Mouse (Mus musculus): ENCODE data around the gene Oaz2.

Oaz2 gene

DNA sequence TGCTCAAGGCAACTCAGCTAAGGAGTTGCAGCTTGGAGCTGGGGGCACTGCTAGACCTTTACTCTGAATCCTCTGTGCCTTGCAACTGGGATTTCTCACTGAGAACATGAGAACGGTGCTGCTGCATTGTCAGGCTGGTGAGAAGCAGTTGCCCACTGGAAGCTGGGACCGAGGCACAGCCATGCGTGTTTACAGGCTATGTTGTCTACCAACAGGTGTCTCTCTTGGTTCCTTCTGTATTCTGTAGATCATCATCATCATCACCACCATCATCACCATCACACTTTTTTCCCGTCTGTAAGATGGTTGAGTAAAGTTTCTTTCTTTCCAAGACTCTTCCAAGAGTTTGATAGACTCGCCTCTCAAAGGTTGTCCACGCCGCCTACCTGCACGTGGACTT is at the start of gene Oaz2:
Oaz2 (plus strand) TSS at position 301 of the 400 bp plus-strand sequence.
- TF ChIP-seq GATA4 (IDR thresholded peaks at IDR 0.05; ENCODE audit: insufficient replicate concordance, low read length) = no peak

DNA sequence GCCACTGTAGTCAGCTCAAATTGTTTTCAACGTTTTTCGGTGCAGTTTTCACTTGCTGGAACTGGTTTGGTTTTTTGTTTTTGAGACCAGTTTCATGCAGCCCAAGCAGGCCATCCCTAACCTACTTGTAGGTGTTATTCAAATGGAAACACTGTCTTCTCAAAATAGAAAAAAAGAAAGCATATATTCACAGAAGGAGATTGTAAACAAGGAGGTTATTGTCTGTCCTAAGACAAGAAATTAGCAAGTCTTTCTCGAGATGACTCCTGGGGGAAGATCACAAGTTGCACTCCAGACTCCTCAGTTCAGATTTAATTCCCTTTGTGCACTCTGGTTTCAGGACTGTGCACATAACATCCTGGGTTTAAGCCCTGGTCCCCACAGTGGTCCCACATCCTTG is 48.5 kb upstream of the Oaz2 start:
- no peak for TF ChIP-seq GATA4 (IDR thresholded peaks at IDR 0.05; ENCODE audit: insufficient replicate concordance, low read length)

DNA sequence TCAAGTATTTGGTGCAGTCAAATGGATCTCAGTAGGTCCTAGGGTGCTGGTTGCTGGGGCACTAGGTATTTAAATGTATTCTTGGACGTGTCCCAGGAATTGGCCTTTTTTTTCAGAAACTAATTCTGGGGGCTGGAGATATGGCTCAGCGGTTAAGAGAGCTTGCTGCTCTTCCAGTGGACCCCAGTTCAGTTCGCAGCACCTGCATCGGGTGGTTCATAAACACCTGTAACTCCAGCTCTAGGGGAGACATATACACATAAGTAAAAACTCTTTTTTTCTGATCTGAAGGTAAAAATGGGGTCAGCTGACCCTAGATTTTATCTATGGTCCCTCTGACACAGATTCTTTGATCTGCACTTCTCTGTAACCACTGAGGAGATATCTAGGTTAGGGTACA is 46.6 kb upstream of the Oaz2 start:
- TF ChIP-seq GATA4 (IDR thresholded peaks at IDR 0.05; ENCODE audit: insufficient replicate concordance, low read length) = no peak

DNA sequence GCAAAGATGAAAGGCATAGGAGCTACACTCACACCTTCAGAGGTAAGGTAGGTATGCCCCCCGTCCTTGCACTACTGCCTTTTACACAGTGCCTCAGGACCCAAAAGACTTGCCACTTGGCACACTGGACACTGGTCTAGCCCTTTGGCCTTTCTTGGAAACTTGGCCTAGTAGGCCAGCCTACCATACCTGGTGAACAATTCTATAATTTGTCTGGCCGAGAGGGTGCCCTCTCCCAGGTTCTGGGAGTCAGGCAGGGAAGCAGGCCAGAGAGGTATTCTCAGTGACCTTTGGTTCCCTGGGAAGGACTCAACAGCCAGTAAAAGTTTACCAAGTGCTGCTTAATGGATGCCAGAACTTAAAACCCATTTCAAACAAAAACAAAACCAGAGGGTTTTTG is 46.1 kb upstream of the Oaz2 start:
- no peak for TF ChIP-seq GATA4 (IDR thresholded peaks at IDR 0.05; ENCODE audit: insufficient replicate concordance, low read length)

DNA sequence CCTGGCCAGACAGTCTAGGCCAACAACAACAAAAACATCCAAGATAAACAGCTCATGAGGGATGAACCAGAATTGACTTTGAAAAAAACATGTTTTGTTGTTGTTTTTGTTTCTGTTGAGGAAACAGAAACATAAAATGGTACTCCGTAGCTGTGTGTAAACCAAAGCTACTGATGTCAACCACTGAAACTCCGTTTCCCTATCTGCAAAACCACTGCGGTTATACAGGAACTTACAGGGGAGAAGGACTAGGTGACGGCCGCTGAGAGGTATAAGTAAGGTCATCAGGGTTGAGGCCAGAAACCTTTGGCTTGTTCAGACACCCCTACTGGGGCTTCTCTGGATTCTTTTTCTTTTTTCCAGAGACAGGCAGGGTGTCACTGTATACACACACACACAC is 45.0 kb upstream of the Oaz2 start:
- TF ChIP-seq GATA4 (IDR thresholded peaks at IDR 0.05; ENCODE audit: insufficient replicate concordance, low read length) = no peak

DNA sequence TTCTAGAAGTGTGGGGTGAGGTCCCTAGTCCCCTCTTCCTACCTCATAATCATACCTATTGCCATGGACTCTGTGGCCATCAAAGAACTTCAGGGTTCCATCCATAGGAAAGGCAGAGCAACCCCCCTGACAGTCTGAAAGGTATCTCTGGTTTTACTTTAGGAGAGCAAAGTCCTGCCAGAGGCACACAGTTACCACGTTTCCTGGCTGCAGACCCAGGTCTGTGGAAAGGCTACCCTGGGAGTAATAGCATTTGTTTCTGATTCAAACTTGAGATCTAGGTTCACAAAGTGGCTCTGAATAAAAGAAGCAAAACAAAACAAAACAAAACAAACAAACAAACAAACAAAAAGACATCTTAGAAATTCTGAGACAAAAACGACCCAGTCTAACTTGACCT is 43.5 kb upstream of the Oaz2 start:
- no peak for TF ChIP-seq GATA4 (IDR thresholded peaks at IDR 0.05; ENCODE audit: insufficient replicate concordance, low read length)

DNA sequence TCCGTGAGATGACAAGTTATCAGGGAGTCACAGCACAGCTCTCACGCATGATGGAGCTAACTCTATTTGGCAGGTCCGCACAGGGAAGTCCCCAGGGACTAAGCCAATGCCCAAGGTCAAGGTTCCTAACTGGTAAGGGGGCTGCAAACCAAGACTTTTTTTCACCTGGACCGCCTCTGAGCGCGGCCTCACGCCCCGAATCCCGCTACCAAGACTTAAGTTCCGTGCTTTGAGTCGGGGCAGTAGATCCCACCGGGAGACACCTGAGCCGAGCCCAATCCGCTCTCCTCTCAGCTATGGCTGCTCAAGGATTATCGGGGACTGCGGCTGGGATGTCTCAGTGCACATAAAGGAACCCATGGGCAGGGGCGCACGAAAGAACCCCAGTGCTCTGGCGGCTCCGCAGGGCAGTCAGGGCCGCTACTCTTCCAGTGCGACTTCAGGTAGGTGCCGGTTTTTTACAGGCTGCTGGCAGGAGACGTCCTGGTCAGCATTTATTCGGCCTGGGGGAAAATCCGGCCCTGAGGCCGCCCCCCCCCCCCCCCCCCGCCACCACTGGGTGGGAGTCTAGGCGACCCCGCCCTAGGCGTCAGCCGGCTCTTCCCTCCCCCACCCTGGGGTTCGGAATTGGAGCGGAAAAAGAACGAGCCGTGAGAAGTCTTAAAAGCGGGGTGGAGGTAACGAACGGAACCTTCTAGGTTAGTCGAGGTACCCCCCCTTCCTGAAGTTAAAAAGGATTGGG is 38.6 kb upstream of the Oaz2 start, which contains the start of gene Rbpms2:
Rbpms2 (plus strand) TSS at position 624 of the 742 bp plus-strand sequence.
- no peak for TF ChIP-seq GATA4 (IDR thresholded peaks at IDR 0.05; ENCODE audit: insufficient replicate concordance, low read length)

DNA sequence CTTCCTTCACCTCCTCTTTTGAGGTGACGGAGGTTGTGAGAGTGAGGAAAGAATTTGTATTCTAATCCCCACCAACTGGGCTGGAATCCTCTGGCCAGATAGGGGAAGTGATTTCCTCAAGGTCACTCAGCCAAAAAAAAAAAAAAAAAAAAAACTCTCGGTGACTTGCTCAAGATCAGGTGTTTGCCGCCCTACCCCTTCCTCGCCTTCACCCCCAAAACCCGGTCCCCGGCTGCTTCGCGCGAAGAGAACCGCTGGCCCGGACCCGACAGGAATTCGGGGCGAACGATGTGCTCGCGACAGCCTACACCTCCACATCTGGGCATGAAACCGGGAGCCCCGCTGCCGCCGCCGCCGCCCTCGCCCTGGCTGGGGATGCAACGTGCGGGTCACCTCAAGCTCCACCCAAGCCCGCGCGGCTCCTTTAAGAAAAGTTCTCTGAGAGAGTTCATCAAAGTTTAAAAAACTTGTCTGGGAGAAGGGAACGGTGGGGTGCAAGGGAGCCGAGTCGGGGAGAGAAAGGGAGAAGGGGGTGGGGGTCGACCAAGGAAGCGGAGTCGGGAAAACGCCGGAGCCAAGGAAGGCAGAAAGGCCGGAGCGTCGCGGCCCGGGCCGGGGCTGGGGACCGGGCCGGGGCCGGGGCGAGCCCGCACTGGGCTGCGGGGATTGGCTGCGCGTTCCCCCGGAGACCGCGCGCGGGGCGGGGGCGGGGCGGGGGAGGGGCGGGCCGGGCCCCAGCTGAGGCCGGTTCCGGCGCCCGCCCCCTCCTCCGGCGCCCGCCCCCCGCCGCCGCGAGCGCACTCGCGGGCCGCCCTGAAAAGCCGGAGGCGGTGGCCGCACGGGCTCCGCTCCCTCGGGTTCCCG is 37.8 kb upstream of the Oaz2 start:
- TF ChIP-seq GATA4 (IDR thresholded peaks at IDR 0.05; ENCODE audit: insufficient replicate concordance, low read length) = no peak

DNA sequence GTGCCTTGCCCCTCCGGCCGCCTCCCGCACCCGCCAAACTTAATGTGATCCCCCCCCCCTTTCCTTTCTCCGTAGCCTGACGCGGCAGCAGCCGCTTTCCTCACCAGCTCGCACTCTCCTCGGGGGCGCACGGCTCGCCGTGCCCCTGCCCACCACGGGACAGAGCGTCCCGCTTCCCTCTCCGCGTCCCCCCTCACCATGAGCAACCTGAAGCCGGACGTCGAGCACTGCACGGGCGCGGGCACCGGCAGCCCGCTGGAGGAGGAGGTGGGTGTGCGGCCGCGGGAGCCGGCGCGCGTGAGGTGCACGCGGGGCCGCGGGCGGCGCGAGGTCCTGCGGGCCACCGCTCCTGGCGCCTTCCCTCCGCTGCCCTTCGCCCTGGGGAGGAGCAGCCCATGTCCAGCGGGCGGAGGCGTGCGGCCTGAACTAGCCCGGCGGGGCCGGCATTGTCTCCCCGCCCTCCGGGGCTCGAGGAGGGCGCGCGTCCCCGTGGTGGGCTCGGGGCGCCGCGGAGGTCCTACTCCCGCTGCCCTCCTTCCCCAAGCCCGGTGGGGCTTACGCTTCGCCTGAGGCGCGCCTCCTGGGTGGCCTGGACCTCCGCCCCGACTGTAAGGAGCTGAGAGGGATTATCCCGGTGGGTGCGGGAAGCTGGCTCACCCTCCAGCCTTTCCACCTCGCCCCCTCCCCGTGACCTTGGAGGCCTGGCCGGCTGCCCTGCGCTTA is 37.0 kb upstream of the Oaz2 start:
- TF ChIP-seq GATA4 (IDR thresholded peaks at IDR 0.05; ENCODE audit: insufficient replicate concordance, low read length) = no peak

DNA sequence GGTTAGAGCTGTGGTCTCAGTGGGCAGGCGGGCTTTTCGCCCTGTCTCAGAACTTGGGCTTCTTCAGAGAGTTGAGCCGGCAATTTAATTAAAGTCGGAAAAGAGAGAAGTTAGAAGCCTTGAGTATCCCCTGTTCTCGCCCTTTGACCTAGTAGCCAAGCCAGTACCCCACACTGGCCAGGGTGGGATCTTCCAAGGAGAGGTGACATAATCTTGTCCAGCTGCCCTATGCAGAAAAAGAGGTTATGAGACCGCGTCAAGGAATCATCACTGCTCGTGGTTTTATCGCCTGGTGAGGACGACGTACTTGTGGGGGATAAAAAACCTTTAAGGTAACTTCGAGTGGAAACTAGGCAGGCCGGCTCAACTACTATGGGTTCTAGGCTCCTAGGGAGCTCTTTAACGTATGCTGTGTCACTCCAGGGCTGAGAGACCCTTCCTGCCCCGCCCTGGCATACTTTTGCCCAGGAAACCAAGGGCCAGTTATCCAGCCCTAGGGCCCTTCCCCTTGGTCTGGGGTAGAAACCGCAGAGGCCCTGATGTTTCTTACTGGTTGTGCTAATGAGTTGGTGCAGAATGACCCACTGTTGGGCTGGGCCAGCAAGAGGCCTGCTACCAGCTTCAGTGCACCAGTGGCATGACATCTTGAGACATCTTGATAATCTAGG is 36.3 kb upstream of the Oaz2 start:
- TF ChIP-seq GATA4 (IDR thresholded peaks at IDR 0.05; ENCODE audit: insufficient replicate concordance, low read length) = no peak

DNA sequence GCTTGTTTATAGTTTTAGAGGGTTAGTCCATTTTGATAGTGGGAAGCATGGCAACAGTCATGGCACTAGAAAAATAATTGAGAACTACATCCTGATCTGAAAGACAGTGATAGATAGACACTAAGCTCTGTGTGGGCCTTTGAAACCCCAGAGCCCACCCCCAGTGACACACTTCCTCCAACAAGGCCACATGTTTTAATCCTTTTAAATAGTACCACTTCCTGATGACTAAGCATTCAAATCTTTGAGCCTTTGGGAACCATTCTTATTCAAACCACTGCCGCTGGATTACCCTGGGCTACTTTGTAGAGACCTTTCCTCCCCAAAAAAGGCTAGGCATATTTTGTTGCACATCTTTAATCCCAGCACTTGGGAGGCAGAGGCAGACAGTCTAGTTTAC is 32.0 kb upstream of the Oaz2 start:
- TF ChIP-seq GATA4 (IDR thresholded peaks at IDR 0.05; ENCODE audit: insufficient replicate concordance, low read length) = no peak

DNA sequence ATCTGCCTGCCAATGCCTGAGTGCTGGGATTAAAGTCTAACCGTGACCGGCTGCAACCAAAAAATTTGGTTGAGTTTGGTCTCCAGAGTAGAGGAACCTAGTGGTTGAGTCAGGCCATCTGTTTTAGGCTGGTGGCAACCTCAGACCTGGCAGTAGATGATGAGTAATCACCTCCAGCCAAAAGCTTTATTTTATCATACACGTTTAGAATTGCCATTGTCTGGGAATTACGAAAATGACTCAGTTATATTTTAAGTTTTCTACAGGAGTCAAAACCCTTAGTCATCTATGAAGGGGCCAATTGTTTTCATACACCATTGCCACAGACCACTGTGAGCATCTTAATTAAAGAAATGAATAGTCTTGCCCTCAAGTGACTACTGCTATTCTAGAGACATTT is 30.9 kb upstream of the Oaz2 start:
- no peak for TF ChIP-seq GATA4 (IDR thresholded peaks at IDR 0.05; ENCODE audit: insufficient replicate concordance, low read length)

DNA sequence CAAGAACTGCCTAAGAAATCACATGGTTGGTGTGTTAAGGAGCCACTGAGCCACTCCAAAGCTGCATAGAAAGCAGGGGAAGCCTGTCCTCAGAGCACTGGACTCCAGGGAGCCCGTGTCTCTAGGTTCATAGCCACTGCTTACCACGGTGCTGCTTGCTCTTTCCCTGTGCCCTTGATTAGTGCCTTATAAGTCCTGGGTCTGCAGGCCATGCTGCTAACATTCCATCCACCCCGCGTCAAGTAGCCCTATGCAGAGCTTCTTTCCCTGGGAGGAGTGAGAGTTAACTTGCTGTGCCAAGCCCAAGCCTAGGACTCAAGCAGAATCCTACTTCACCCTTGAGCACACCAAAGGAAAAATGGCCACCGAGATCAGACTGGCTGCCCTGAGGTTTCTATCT is 28.7 kb upstream of the Oaz2 start:
- no peak for TF ChIP-seq GATA4 (IDR thresholded peaks at IDR 0.05; ENCODE audit: insufficient replicate concordance, low read length)

DNA sequence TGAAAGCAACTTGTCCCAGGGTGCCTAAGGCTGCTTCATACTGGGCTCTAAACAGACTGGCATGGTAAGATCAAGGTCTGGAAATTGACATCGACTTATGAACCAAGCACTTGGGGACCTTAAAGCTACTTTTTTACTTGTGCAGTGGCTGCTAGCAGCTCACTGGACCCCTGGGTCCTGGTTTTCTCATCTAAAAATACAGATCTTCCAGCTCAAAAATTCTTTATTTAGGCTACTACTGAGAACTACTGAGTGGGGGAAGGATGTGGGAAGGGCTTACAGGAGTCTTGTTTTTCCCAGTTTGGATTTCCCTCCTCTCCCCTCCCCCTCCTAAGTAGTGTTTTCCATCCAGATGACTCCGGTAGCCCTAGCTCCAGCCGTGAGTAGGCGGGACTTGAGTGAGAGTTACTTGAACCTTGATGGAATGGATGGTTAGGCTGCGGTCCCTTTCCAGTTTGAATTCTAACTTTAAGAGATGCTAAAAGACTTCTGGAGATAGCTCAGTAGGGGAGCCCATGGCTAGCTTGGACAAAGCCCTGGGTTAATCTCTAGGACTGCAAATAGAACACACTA is 26.9 kb upstream of the Oaz2 start:
- TF ChIP-seq GATA4 (IDR thresholded peaks at IDR 0.05; ENCODE audit: insufficient replicate concordance, low read length) = no peak
